3 mouse cellular contexts compared by ENCODE assay signal in genomic region chr9:108013577-108013976, GRCm38 (mm10). TPM values are rescaled to one million over a fixed set of nuclear protein-coding genes. Genes with fewer than 3 reads are reported as not detected.
"Had no signal": no experiment of that assay in that cellular context is flagged by ENCODE, and none has a peak within 500 bp of the region (broad histone marks: within the 10 kb centered on the region; RNA-seq: fewer than 3 reads in every experiment).

No protein-coding gene starts in this region.

RNA-seq across cellular contexts. Expression of gene Gm20662, which starts 17.4 kb away (rescaled TPM):
- polyA plus RNA-seq: neural tube, embryonic 13.5 days; thymus, postnatal 0 days had no signal

RNA-seq across cellular contexts. Expression of gene Gm20661, which starts 30.7 kb away (rescaled TPM):
- total RNA-seq: left cerebral cortex, postnatal 36 days had no signal
